In the genomic region with DNA sequence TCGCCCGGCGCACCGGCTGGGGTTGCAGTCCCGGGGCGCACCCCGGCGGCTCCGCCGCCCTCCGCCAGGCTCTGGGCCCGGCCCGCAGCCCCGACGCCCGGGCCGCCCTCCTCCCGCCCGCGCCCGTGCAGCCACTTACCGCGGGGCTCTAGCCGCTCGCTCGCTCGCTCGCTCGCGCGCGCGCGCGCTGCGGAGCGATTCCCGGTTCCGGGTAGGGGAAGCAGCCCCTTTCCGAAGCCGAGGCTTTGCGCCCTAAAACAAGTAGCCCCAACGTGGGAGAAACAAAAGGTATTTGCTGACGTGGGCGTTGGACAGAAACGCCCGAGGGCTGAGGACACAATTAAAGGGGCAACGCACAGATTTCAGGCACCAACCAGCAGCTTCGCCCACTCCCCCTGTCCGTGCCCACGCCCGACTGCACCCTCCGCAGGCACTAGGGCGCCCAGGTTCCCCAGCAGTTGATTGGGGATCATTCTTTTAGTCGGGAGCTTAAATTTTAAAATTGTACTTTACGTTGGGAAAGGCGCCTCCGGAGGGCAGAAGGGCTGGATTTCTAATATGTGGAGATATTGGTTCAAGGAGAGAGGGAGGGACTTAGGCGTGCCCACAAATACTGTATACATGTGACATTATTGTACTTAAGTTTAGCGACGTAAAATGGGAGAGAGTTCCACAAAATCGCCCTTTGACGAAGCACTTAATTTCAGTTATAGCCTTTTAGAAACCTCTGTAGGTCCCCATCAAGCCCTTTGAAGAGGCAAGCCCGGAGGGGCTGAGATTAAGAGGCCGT, we compare ENCODE assay signal across 7 mouse cellular contexts. TPM values are rescaled to one million over a fixed set of nuclear protein-coding genes. Genes with fewer than 3 reads are reported as not detected.
A peak's percentile ranks its signal among the peaks of the same experiment; 100 is the strongest.
DNase-seq lines count a peak whose midpoint lies in the region; ATAC-seq and TF ChIP-seq lines count a peak whose summit lies in the region.

A gene (minus strand): TSS at position 516 of the 790 bp plus-strand sequence.

- H3K4me3 ChIP-seq in forebrain, embryonic 15.5 days = peak within 1 kb of the TSS; percentile 87
- peak within 1 kb of the TSS; percentile 65 for H3K4me3 ChIP-seq in hindbrain, embryonic 11.5 days (ENCODE audit: low read depth, low read length)

- peak within 1 kb of the TSS; percentile 90 for H3K27ac ChIP-seq in forebrain, embryonic 15.5 days (replicated peaks)
- H3K27ac ChIP-seq in hindbrain, embryonic 11.5 days (ENCODE audit: low read depth, low read length) = peak within 1 kb of the TSS; percentile 79

- H3K27me3 ChIP-seq in Patski = no peaks in the 10 kb centered on the region
- H3K27me3 ChIP-seq in forebrain, embryonic 15.5 days = no peaks in the 10 kb centered on the region
- H3K27me3 ChIP-seq in hindbrain, embryonic 11.5 days (ENCODE audit: control insufficient read depth, insufficient read depth, low read length) = no peaks in the 10 kb centered on the region; the same call in 1 of the 2 replicates

- peak; percentile 51 for ATAC-seq in Patski
- ATAC-seq in forebrain, embryonic 15.5 days (replicated peaks) = peak; percentile 83
- ATAC-seq in hindbrain, embryonic 11.5 days (ENCODE audit: low FRiP score) = peak; percentile 81; the same call in 1 of the 2 replicates

- TF ChIP-seq CTCF in Patski (IDR thresholded peaks at IDR 0.05) = no peak

- no peak for DNase-seq in Patski (ENCODE audit: low read depth, low spot score)
- peak; percentile 49 for DNase-seq in cerebellum, adult 11-12 months
- peak; percentile 83 for DNase-seq in hindbrain, embryonic 11.5 days (ENCODE audit: low spot score)
- peak; percentile 25 to 26 for DNase-seq in layer of hippocampus, postnatal 25 days (ENCODE audit: extremely low spot score in 1 of 2, low spot score in 1 of 2)
- DNase-seq in lung, postnatal 14 days = peak; percentile 65
- DNase-seq in right cerebral cortex, adult 2 months (ENCODE audit: low spot score in 2 of 2) = peak; percentile 21 to 38

- peaks cover 21% of the 10 kb centered on the region for H3K4me1 ChIP-seq in forebrain, embryonic 15.5 days
- H3K4me1 ChIP-seq in hindbrain, embryonic 11.5 days (replicated peaks; ENCODE audit: control insufficient read depth, insufficient read depth, low read length) = no peaks in the 10 kb centered on the region

- no peaks in the 10 kb centered on the region for H3K9me3 ChIP-seq in forebrain, embryonic 15.5 days
- no peaks in the 10 kb centered on the region for H3K9me3 ChIP-seq in hindbrain, embryonic 11.5 days (ENCODE audit: control insufficient read depth, low read length)

- peak within 1 kb of the TSS; percentile 64 for H3K9ac ChIP-seq in forebrain, embryonic 15.5 days (replicated peaks)
- H3K9ac ChIP-seq in hindbrain, embryonic 11.5 days (ENCODE audit: low read depth, low read length) = peak within 1 kb of the TSS; percentile 84

- CTCF ChIA-PET in Patski (lab: Charles Lee) = no interaction called here

- peak within 1 kb of the TSS; percentile 69 for H3K4me2 ChIP-seq in forebrain, embryonic 15.5 days (replicated peaks)
- peak within 1 kb of the TSS; percentile 60 for H3K4me2 ChIP-seq in hindbrain, embryonic 11.5 days (replicated peaks; ENCODE audit: low read depth, low read length)

- POLR2A ChIA-PET in Patski (lab: Charles Lee) = interaction anchor here (0.7 kb wide), 1 partner anchor 55 kb away, joined by 3 read pairs; no protein-coding TSS in a partner anchor

- in situ Hi-C loops in Patski (cut with MboI; ENCODE audit: low pct_unique_long_range_greater_than_20kb) = no loop called here

- WGBS in forebrain, embryonic 15.5 days = 2% methylated on average over 63 of the region's 65 CpGs
- 2% methylated on average over 57 of the region's 65 CpGs for WGBS in hindbrain, embryonic 11.5 days

- H3K36me3 ChIP-seq in forebrain, embryonic 15.5 days = no peaks in the 10 kb centered on the region
- H3K36me3 ChIP-seq in hindbrain, embryonic 11.5 days (ENCODE audit: control insufficient read depth, insufficient read depth, low read length) = no peaks in the 10 kb centered on the region

RNA-seq across cellular contexts. Expression of the gene that starts here (rescaled TPM):
- polyA plus RNA-seq in Patski (2021) = 3.3 TPM
- 16.1 and 17.8 TPM in 2 replicates for polyA plus RNA-seq in forebrain, embryonic 15.5 days (2015; fragmentation: Nextera tagmentation; extraction: Ambion mirVana)
- 8.1 and 11.5 TPM in 2 replicates for polyA plus RNA-seq in hindbrain, embryonic 11.5 days (2014; fragmentation: Nextera tagmentation; extraction: Ambion mirVana)
- total RNA-seq in layer of hippocampus, postnatal 25 days (2021) = 1 to 10 TPM; 4.1 to 5.6 TPM
